Mouse (Mus musculus) spleen, postnatal 4 days (tissue): ENCODE results near the gene Mut.

ENCODE experiments used
- DNase-seq, 2 experiments: peaks; one replicate each; pipeline ENCODE4 v3.0.0; 2022; ENCODE audit warnings: low spot score in 2 of 2

Gene Mut

DNA sequence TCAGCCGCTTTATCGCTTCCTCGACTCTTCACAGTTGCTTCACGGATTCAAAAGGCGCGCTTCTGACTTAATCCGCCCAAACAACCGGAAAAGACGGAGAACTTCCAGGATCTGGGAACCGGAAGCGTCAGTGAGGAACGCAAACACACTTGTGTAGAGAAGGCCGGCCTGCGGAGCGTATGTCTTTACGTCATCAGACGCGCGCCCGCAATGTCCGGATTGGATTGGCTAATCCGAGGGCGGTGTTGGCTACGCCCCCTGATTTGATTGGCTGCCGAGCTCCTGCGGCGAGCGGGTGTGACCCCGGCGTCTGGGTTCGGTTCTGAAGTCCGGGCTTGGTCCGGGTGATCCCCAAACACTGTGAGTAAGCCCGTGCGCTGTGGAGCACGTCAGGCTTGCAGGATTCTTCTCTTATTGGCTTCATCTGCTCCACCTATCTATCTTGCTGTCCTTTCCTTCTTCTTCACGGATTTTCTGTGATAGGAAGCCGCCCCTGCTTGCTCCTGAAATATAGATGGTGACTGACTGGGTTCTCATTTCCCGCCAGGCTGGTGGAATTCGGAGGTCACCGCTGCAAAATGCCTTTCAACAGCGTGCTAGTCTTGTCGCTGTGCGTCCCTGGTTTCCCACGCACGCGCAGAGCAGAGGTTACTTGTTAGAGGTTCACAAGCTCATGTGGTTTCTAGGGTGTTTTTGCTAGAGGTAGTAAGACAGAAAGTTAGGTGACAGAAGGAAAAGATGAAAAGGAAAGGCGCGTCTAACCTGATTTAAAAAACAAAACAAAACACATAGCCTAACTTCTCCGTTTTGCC is at the start of gene Mut, which contains the start of gene Cenpq:
Gene Mut (plus strand): TSS at position 266 of the 812 bp plus-strand sequence.
Gene Cenpq (minus strand): TSS at position 628 of the 812 bp plus-strand sequence.
- peak; percentile 95 to 97 for DNase-seq

DNA sequence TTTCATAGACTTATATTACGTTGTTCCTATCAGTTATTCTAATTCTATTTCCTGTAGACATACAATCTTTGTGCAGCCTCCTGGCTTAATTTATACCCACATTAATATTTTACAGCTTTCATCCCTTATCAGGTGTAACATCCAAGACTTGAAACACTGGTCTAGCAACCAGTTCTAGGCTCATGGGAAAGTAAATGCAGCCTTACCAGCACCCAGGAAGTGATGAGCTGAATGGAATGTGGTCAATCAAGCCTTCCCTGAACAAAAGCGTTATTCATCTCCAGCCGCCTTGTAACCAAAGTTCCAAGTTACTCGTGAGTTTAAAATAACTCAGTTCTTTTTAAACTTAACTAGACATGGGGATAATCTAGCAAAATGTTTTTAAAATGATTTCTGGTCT is 49.3 kb upstream of the Mut start:
- peak in 1 of 2 experiments; percentile 6 for DNase-seq

DNA sequence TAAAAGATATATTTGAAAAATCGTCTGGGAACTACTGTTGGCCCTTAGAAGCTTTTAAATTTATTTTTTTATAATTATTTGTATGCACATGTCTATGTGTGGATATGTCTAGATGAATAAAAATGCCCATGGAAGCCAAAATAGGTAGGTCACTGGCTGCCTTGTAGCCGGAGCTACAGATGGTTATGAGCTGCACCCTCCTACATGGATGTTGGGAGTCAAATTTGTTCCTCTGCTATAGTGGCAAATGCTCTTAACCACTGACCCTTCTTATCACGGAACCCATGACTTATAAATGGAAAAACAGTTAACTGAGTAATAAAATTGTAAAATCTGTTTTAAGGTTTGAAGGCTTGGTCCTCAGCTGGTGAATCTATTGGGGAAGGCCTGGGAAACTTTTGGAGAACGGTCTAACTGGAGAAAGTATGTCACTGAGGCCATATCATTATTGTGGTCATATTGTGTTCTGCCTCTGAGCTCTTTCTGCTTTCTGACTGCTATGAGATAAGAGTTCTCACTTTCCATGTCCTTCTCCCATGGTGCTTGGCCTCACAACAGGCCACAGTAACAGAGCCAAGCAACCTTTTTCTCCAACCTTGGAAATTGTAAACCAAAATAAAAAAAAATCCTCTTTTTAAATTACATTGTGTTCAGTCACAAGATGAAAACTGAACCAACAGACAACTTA is 46.5 kb upstream of the Mut start:
- DNase-seq, result peak in 1 of 2 experiments; percentile 7

DNA sequence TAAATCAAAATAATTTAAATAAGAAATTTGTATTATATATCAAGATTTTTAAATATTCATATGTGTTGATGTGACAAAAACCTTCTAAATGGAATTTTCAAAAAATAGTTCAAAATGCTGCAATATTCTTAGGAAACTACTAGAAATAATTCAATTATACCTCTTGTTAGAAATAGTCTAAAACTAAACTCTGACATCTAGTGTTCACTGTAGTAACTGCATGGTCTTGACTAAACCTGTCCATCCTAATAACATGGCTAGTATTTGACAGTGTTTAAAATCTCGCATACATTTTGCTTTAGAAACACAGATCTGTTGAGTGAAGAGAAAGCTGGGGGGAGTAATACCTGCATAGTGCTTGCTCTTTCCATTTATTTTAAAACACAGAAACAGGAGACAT is 37.6 kb upstream of the Mut start:
- no peak for DNase-seq

DNA sequence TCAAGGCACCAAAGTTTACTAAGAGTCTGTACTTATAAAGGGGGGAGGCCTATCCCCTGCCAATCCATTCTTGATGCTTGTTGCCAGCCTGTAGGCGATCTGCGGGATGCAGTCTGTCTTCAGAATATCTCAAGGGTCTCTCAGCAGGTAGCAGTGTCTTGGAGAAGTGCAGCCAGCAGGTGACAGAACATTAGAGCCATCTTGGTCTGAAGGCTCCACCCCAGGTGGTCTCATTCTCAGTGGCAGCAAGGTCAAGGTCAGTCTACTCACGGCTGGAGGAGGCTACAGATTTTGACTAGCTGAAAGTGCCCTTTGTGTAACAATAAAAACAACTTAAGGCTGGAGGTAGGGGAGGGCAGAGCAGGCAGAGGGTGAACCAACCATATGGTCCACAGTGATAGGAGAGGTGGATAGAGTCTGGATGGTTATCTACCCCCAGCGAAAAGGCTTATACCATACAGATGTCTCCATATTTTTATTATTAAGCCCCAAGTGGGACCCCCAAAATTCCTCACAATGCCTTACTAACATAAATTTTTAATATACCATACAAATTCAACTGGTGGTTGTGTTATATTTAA is 34.6 kb upstream of the Mut start:
- DNase-seq, result no peak

DNA sequence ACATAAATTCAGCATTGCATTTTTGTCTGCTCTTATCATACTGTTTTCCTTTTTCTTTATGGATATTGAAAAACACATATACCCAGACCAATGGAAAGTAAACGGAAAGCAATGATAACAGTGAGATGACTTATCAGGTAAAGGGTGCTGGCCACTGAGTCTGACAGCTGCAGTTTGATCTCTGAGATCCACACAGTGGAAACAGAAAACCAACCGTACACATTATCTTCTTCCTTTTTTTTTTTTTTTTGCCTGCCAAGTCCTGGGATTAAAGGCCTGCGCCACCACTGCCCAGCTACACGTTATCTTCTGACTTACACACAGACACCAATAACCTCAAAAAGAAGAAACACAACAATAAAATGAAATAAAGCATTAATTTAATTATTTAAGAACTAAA is 31.1 kb upstream of the Mut start:
- no peak for DNase-seq

DNA sequence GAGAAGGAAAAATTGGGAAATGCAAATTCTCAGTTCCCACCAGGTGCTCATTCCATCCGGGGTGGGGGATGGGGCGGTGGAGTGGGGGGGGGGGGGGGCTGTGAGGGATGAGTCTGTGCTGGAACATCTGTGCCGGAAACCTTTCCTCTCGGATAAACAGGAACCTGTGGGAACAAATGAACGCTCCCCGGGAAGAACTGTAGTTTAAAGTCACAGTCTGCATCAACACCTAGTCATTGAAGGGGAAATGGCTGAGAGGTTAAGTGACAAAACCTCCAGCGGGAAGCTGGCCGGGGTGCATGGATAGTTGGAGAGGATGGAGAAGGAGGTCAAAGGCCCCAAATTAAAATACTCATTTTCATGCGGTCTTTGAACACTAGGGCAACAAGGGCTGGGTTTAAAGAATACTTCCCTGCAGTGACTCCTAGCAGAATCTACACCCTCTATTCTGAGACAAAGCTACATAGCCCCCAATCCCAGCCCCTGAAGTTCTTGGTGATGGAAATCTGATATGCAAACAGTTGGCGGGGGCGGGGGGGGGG is 30.4 kb upstream of the Mut start:
- no peak for DNase-seq

DNA sequence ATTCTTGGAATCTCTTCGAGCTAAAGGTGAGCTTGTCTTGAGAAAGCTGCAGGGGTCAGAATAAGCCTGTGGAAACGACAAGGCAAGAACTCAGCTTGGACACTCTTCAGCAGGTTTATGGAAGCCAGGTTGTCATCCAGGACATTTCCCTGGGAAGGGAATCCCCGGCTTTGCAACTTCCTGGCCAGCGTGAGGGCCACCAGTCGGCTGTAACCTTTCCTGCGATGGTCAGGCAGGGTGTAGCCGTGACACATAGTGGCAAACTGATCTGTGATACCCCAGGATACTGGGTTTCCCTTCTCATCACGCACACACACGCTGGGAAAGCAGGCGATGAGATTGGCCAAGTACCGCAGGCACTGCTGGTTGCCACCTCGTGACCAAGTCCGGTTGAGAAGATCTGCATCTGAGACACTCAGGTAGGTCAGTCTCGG is 29.7 kb upstream of the Mut start:
- DNase-seq, result no peak

DNA sequence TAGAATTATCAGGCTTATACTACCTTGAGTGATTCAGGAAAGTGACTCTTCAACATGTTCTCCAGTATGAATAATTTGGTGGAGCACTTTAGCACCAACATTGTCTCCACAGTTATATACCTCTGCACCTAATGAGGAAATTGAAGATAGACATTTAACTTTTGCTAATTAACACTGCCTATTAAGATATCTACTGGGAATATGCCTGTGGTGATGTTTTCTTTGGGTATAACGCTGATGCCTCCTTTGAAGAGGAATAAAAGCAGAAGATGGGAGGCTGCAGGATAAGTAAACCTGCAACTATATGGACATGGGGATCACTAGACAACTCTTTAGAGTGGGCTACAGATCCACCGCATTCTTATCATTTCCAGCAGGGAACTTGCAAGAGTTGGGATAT is 20.2 kb upstream of the Mut start, which contains the start of gene Glyatl3:
Gene Glyatl3 (minus strand): TSS at position 101 of the 400 bp plus-strand sequence.
- DNase-seq, result no peak

DNA sequence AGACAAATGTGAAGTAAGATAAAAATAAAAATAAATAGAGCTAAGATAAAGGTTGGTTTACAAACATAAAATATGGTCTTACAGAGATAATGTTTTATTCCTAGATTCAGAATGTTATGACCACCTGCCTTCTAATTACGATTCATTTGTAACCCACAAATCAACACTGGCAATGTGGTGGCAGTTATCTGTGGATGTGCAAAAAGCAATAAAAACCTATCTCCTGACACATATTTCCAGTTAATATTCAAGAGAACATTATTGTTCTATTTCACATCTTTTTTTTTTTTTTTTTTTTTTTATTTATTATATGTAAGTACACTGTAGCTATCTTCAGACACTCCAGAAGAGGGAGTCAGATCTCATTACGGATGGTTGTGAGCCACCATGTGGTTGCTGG is 19.0 kb upstream of the Mut start:
- no peak for DNase-seq

DNA sequence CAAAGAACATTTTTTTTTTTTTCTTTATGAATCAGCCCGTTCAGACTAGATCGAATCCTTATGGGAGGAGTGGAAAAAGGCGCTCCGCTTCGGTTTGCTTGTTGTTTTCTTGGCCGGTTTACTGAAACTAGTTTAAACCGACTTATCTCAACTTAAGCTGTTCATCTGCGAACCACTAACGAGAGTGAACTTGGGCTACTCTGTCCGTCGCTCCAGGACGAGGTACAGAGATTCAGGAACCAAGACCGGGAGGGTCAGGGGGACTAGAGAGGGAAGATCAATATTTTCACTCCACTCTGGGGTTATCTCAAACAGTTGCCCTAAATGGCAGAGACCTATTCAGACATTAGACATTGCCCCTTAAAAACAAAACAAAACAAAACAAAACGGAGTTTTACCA is 500 bp upstream of the Mut start:
- peak in 1 of 2 experiments; percentile 63 for DNase-seq

DNA sequence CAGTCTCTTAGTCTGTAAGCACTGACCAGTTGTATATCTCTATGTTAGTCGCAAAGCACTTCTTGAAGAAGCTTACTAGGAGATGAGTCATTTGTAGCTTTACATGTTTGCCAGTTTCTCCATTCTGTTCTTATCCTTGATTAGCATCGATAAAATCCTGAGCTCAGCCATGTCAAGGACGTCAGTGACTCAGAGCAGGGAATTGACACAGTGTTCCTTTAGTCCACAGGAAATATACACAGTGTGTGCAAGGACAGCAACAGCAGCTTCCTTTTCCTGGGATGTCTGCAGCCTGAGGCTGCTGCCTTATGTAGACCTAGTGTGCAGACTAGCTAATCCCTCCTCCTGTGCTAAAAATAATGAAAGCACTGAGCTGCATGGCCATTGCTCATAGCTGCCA is 14.0 kb downstream of the Mut start:
- no peak for DNase-seq

DNA sequence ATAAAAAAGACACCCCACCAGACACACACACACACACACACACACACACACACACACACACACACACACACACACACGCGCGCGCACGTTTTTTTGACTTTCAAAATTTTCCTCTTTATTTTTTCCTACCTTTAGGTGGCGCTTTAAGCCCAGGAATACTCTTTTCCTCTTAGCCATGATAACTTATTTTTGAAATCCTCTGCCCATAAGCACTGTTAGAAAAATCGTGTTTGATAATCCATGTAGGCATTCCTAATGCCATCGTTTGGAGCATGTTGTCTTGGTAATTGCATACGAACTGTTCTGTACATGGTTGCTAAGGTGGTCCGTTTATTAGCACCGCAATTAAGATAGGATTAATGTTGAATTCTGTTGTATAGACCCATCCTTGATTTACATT is 43.4 kb downstream of the Mut start:
- no peak for DNase-seq

DNA sequence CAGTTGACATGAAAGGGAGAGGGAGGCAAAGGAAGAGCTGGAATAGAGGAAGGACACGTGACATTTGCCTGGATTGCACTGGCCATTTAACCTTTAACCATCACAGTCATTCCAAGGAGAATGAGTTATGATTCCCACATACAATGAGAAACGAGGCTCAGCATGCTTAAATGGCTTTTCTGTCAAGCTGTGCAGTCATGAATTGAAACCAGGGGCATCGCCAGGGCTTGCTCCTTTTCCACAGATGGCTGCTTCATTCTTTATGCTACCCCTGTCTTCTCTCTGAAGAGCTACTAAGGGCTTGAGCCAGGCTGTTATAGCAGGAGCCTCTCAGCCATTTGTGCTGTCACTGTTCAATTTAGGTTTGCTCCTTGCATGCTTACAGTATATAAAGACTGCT is 57.6 kb downstream of the Mut start:
- DNase-seq, result no peak
